Mouse (Mus musculus): ENCODE results near the gene Tnfaip2. TPM values are rescaled to one million over a fixed set of nuclear protein-coding genes. Genes with fewer than 3 reads are reported as not detected.

Gene Tnfaip2
- polyA plus RNA-seq, 1 experiment from 2014 or later: 79.5 TPM

GRCm38 (mm10) chr12:111409583-111409982 is 32.7 kb upstream of the Tnfaip2 start:
- Histone ChIP-seq H3K4me3 (ENCODE audit: low read depth, low read length) (no peak overlapping the region), H3K27ac (ENCODE audit: low read depth) (no peak overlapping the region), H3K36me3 (replicated peaks; ENCODE audit: insufficient read depth, low read length) (no peaks in the 10 kb centered on the region), H3K9me3 (ENCODE audit: low read length) (no peaks in the 10 kb centered on the region), H3K9ac (replicated peaks) (no peak overlapping the region), H3K4me2 (ENCODE audit: low read depth, low read length) (no peak overlapping the region), H3K4me1 (ENCODE audit: insufficient read depth) (peaks cover 4% of the 10 kb centered on the region), H3K27me3 (ENCODE audit: insufficient read depth, low read length) (peaks cover 12% of the 10 kb centered on the region; the same call in 1 of the 2 replicates)
- 47% methylated on average over 5 of the region's 5 CpGs for WGBS (ENCODE audit: insufficient replicate concordance)
- ATAC-seq (no peak), DNase-seq (no peak)
- no peak for TF ChIP-seq EP300 (IDR thresholded peaks at IDR 0.05; ENCODE audit: low read depth)

- no peak overlapping the region for H3K4me3 ChIP-seq (ENCODE audit: low read depth, low read length)
- H3K27me3 ChIP-seq (ENCODE audit: insufficient read depth, low read length): peaks cover 9% of the 10 kb centered on the region; the same call in 1 of the 2 replicates
- DNase-seq: no peak
- ATAC-seq: no peak
- WGBS (ENCODE audit: insufficient replicate concordance): 76% methylated on average over 8 of the region's 8 CpGs
- H3K36me3 ChIP-seq (replicated peaks; ENCODE audit: insufficient read depth, low read length): no peaks in the 10 kb centered on the region
- no peak overlapping the region for H3K9ac ChIP-seq (replicated peaks)
- no peak overlapping the region for H3K27ac ChIP-seq (ENCODE audit: low read depth)
- H3K4me2 ChIP-seq (ENCODE audit: low read depth, low read length): no peak overlapping the region
- TF ChIP-seq EP300 (IDR thresholded peaks at IDR 0.05; ENCODE audit: low read depth) (no peak), CTCF (IDR thresholded peaks at IDR 0.05; ENCODE audit: low read depth) (no peak)
- no peaks in the 10 kb centered on the region for H3K9me3 ChIP-seq (ENCODE audit: low read length)
- H3K4me1 ChIP-seq (ENCODE audit: insufficient read depth): peaks cover 6% of the 10 kb centered on the region
Measured at GRCm38 (mm10) chr12:111411631-111412355, 30.5 kb upstream of the Tnfaip2 start.

- peaks cover 6% of the 10 kb centered on the region for H3K4me1 ChIP-seq (ENCODE audit: insufficient read depth)
- TF ChIP-seq CTCF (IDR thresholded peaks at IDR 0.05; ENCODE audit: low read depth) (peak; percentile 20; the same call in 1 of the 2 replicates), EP300 (IDR thresholded peaks at IDR 0.05; ENCODE audit: low read depth) (no peak)
- no peak overlapping the region for H3K4me3 ChIP-seq (ENCODE audit: low read depth, low read length)
- no peak overlapping the region for H3K27ac ChIP-seq (ENCODE audit: low read depth)
- H3K9ac ChIP-seq (replicated peaks): no peak overlapping the region
- H3K4me2 ChIP-seq (ENCODE audit: low read depth, low read length): peak overlapping the region; percentile 51
- H3K36me3 ChIP-seq (replicated peaks; ENCODE audit: insufficient read depth, low read length): no peaks in the 10 kb centered on the region
- H3K9me3 ChIP-seq (ENCODE audit: low read length): no peaks in the 10 kb centered on the region
- ATAC-seq (no peak), DNase-seq (no peak)
- WGBS (ENCODE audit: insufficient replicate concordance): 33% methylated on average over 12 of the region's 12 CpGs
- 0 out of 2 replicates have a peak, but pooled peaks cover 5% of the 10 kb centered on the region for H3K27me3 ChIP-seq (ENCODE audit: insufficient read depth, low read length)
Measured at GRCm38 (mm10) chr12:111412581-111413284, 29.5 kb upstream of the Tnfaip2 start.

GRCm38 (mm10) chr12:111413300-111413699 is 29.0 kb upstream of the Tnfaip2 start:
- Histone ChIP-seq H3K27ac (ENCODE audit: low read depth) (no peak overlapping the region), H3K9ac (replicated peaks) (no peak overlapping the region), H3K27me3 (ENCODE audit: insufficient read depth, low read length) (0 out of 2 replicates have a peak, but pooled peaks cover 2% of the 10 kb centered on the region), H3K4me3 (ENCODE audit: low read depth, low read length) (no peak overlapping the region), H3K4me1 (ENCODE audit: insufficient read depth) (peaks cover 6% of the 10 kb centered on the region), H3K36me3 (replicated peaks; ENCODE audit: insufficient read depth, low read length) (no peaks in the 10 kb centered on the region), H3K4me2 (ENCODE audit: low read depth, low read length) (peak overlapping the region; percentile 51), H3K9me3 (ENCODE audit: low read length) (no peaks in the 10 kb centered on the region)
- 2% methylated on average over 21 of the region's 21 CpGs for WGBS (ENCODE audit: insufficient replicate concordance)
- ATAC-seq (peak; percentile 74), DNase-seq (peak; percentile 90)
- no peak for TF ChIP-seq EP300 (IDR thresholded peaks at IDR 0.05; ENCODE audit: low read depth)
- TF ChIP-seq CTCF (IDR thresholded peaks at IDR 0.05; ENCODE audit: low read depth): peak; percentile 98

GRCm38 (mm10) chr12:111416921-111417779 is 25.1 kb upstream of the Tnfaip2 start, which contains the start of gene Exoc3l4:
Gene Exoc3l4 (plus strand): TSS chr12:111417017.
- Histone ChIP-seq H3K9me3 (ENCODE audit: low read length) (no peaks in the 10 kb centered on the region), H3K36me3 (replicated peaks; ENCODE audit: insufficient read depth, low read length) (no peaks in the 10 kb centered on the region), H3K4me2 (ENCODE audit: low read depth, low read length) (peak within 1 kb of the TSS; percentile 78), H3K27ac (ENCODE audit: low read depth) (peak within 1 kb of the TSS; percentile 77), H3K27me3 (ENCODE audit: insufficient read depth, low read length) (peaks cover 6% of the 10 kb centered on the region), H3K4me1 (ENCODE audit: insufficient read depth) (peaks cover 20% of the 10 kb centered on the region), H3K4me3 (ENCODE audit: low read depth, low read length) (peak within 1 kb of the TSS; percentile 41), H3K9ac (replicated peaks) (peak within 1 kb of the TSS; percentile 64)
- peak; percentile 48 for DNase-seq
- WGBS (ENCODE audit: insufficient replicate concordance): 5% methylated on average over 17 of the region's 17 CpGs
- no peak for TF ChIP-seq EP300 (IDR thresholded peaks at IDR 0.05; ENCODE audit: low read depth)
- ATAC-seq: peak; percentile 76

Measured in liver, postnatal 0 days (tissue).